Mouse (Mus musculus) testis, postnatal 14 days (tissue): ENCODE results near the gene Tuba1c.

Experiments used
- DNase-seq: peaks from one replicate; pipeline ENCODE4 v3.0.0; 2021; ENCODE audit warnings: low spot score

Tuba1c gene

GRCm38 (mm10) chr15:98996840-98997239, 32.9 kb upstream of the Tuba1c start:
- DNase-seq, result no peak

GRCm38 (mm10) chr15:98997938-98998774, 31.5 kb upstream of the Tuba1c start:
- DNase-seq, result no peak

- no peak for DNase-seq
These were observed 30.9 kb upstream of the Tuba1c start for GRCm38 (mm10) chr15:98998775-98999157.

- DNase-seq, result no peak
These were observed 29.0 kb upstream of the Tuba1c start for GRCm38 (mm10) chr15:99000535-99001283.

GRCm38 (mm10) chr15:99001451-99001931, 28.2 kb upstream of the Tuba1c start:
- no peak for DNase-seq

GRCm38 (mm10) chr15:99003600-99003999, 26.1 kb upstream of the Tuba1c start:
- no peak for DNase-seq

GRCm38 (mm10) chr15:99008801-99009241, 20.9 kb upstream of the Tuba1c start:
- DNase-seq, result no peak

- no peak for DNase-seq
These were observed 18.8 kb upstream of the Tuba1c start for GRCm38 (mm10) chr15:99010896-99011295.

- DNase-seq, result no peak
These were observed 17.7 kb upstream of the Tuba1c start for GRCm38 (mm10) chr15:99011946-99012345.

- DNase-seq, result no peak
These were observed 15.1 kb upstream of the Tuba1c start for GRCm38 (mm10) chr15:99014496-99015030.

- no peak for DNase-seq
These were observed 12.3 kb upstream of the Tuba1c start for GRCm38 (mm10) chr15:99017355-99017761.

GRCm38 (mm10) chr15:99017986-99018385, 11.7 kb upstream of the Tuba1c start:
- DNase-seq, result no peak

- no peak for DNase-seq
These were observed 11.1 kb upstream of the Tuba1c start for GRCm38 (mm10) chr15:99018630-99019029.

- no peak for DNase-seq
These were observed 10.3 kb upstream of the Tuba1c start for GRCm38 (mm10) chr15:99019436-99019835.

GRCm38 (mm10) chr15:99020171-99020570, 9.5 kb upstream of the Tuba1c start:
- DNase-seq, result no peak

- no peak for DNase-seq
These were observed 8.4 kb upstream of the Tuba1c start for GRCm38 (mm10) chr15:99021255-99021654.

- DNase-seq, result peak; percentile 60
These were observed 4.9 kb upstream of the Tuba1c start for GRCm38 (mm10) chr15:99024668-99025314.

- DNase-seq, result no peak
These were observed 4.3 kb upstream of the Tuba1c start for GRCm38 (mm10) chr15:99025414-99025813.

GRCm38 (mm10) chr15:99026259-99026658, 3.4 kb upstream of the Tuba1c start:
- DNase-seq, result no peak

- DNase-seq, result no peak
These were observed 2.6 kb upstream of the Tuba1c start for GRCm38 (mm10) chr15:99027116-99027515.

- no peak for DNase-seq
These were observed 725 bp upstream of the Tuba1c start for GRCm38 (mm10) chr15:99028874-99029458.
